Mouse (Mus musculus) midbrain, embryonic 12.5 days (tissue): Measurements from ENCODE around the gene Smagp. TPM values are rescaled to one million over a fixed set of nuclear protein-coding genes. Genes with fewer than 3 reads are reported as not detected.

ENCODE experiments used
- ATAC-seq: fragments of 200-750 bp; cut with Nextera tagmentation; 2 replicates; pipeline ENCODE4 v1.8.0; 2017; ENCODE audit warnings: low read depth, moderate TSS enrichment, moderate library complexity; ENCODE audit not compliant: low FRiP score
- H3K27ac ChIP-seq: fragments of 300-500 bp; sonication (generic); replicated peaks from 2 replicates; pipeline ENCODE4 v1.5.1; 2016; ENCODE audit warnings: mild to moderate bottlenecking
- H3K27me3 ChIP-seq: fragments of 300-500 bp; sonication (generic); 2 replicates; pipeline ENCODE4 v1.6.1; 2016; ENCODE audit warnings: mild to moderate bottlenecking
- H3K36me3 ChIP-seq: fragments of 300-500 bp; sonication (generic); 2 replicates; pipeline ENCODE4 v1.6.1; 2016
- H3K4me1 ChIP-seq: fragments of 300-500 bp; sonication (generic); 2 replicates; pipeline ENCODE4 v1.6.1; 2016
- H3K4me2 ChIP-seq: fragments of 300-500 bp; sonication (generic); replicated peaks from 2 replicates; pipeline ENCODE4 v1.6.1; 2016; ENCODE audit warnings: mild to moderate bottlenecking, moderate library complexity
- H3K4me3 ChIP-seq: fragments of 300-500 bp; sonication (generic); 2 replicates; pipeline ENCODE4 v1.5.1; 2016; ENCODE audit warnings: mild to moderate bottlenecking
- H3K9ac ChIP-seq: fragments of 300-500 bp; sonication (generic); replicated peaks from 2 replicates; pipeline ENCODE4 v1.6.1; 2016; ENCODE audit warnings: mild to moderate bottlenecking, moderate library complexity
- H3K9me3 ChIP-seq: fragments of 300-500 bp; sonication (generic); 2 replicates; pipeline ENCODE4 v1.6.1; 2016; ENCODE audit warnings: mild to moderate bottlenecking
- WGBS: fragments of 180-500 bp; shearing (Covaris S2); methylation state at CpG from one replicate; pipeline ENCODE4 v1.1.7; 2016; 5-methylcytosine and 5-hydroxymethylcytosine counted together
- polyA plus RNA-seq: library from polyadenylated mRNA; unstranded; fragments of >200 nt; fragmentation: Nextera tagmentation; extraction: Ambion mirVana; gene quantifications from 2 replicates; pipeline ENCODE4 v1.2.1, GENCODE M21; 2016

The Smagp gene
- polyA plus RNA-seq, 1 experiment from 2014 or later, result 5.5 TPM

GRCm38 (mm10) chr15:100664813-100665274 is 28.1 kb upstream of the Smagp start:
- Histone ChIP-seq H3K9ac (no peak overlapping the region), H3K27me3 (no peaks in the 10 kb centered on the region), H3K4me1 (peaks cover 6% of the 10 kb centered on the region; the same call in 1 of the 2 replicates), H3K4me2 (no peak overlapping the region), H3K27ac (no peak overlapping the region), H3K4me3 (no peak overlapping the region), H3K36me3 (no peaks in the 10 kb centered on the region), H3K9me3 (no peaks in the 10 kb centered on the region)
- WGBS, result 85% methylated on average over 9 of the region's 9 CpGs
- no peak for ATAC-seq

GRCm38 (mm10) chr15:100660805-100661204 is 24.1 kb upstream of the Smagp start:
- H3K9me3 ChIP-seq, result no peaks in the 10 kb centered on the region
- no peak overlapping the region for H3K4me3 ChIP-seq
- ATAC-seq, result no peak
- WGBS, result 90% methylated on average over 5 of the region's 5 CpGs
- H3K36me3 ChIP-seq, result no peaks in the 10 kb centered on the region
- H3K27ac ChIP-seq, result no peak overlapping the region
- H3K4me2 ChIP-seq, result no peak overlapping the region
- H3K4me1 ChIP-seq, result no peaks in the 10 kb centered on the region
- H3K27me3 ChIP-seq, result no peaks in the 10 kb centered on the region
- H3K9ac ChIP-seq, result no peak overlapping the region

DNA sequence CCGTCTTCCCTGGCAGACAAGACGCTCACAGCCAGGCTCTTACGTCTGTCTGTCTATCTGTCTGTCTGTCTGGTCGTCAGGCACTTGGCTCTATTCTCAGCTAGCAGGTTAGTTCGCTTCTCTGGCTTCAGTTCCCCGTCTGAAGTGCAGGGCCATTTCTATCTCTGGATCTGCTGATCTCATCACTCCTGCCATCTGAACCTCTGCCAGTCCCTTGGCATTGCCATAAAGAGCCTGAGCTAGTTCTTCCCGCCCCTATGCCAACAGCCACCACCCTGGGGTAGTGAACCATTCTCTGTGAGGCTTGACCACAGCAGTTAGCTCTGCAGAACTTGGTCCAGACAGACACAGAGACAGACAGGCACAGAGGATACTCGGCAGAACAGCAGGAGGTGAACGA is 23.6 kb upstream of the Smagp start:
- Histone ChIP-seq H3K27me3 (no peaks in the 10 kb centered on the region), H3K36me3 (no peaks in the 10 kb centered on the region), H3K9ac (no peak overlapping the region), H3K4me1 (no peaks in the 10 kb centered on the region), H3K27ac (no peak overlapping the region), H3K4me3 (no peak overlapping the region), H3K9me3 (no peaks in the 10 kb centered on the region), H3K4me2 (no peak overlapping the region)
- WGBS, result 86% methylated on average over 9 of the region's 9 CpGs
- ATAC-seq, result no peak

- no peaks in the 10 kb centered on the region for H3K27me3 ChIP-seq
- H3K4me1 ChIP-seq, result no peaks in the 10 kb centered on the region
- no peak overlapping the region for H3K27ac ChIP-seq
- H3K36me3 ChIP-seq, result no peaks in the 10 kb centered on the region
- H3K9me3 ChIP-seq, result no peaks in the 10 kb centered on the region
- ATAC-seq, result no peak
- H3K4me2 ChIP-seq, result no peak overlapping the region
- H3K4me3 ChIP-seq, result no peak overlapping the region
- WGBS, result 82% methylated on average over 5 of the region's 5 CpGs
- H3K9ac ChIP-seq, result no peak overlapping the region
These were observed 18.5 kb upstream of the Smagp start for GRCm38 (mm10) chr15:100655201-100655600.

DNA sequence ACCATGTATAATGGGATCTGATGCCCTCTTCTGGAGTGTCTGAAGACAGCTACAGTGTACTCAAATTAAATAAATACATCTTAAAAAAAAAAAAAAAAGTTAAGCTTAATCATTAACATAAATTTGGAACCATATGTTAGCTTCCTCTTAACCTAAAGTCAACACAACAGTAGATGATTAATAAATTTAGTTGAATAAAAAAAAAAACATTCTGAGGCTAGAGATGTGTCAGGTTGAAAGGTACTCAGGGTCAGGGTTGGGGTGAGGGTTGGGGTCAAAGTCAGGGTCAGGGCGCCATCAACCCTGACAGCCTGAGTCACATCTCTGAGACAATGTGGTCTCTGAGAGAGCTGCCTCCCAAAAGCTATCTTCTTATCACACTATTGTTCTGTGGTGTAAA is 17.5 kb upstream of the Smagp start:
- no peak for ATAC-seq
- Histone ChIP-seq H3K9me3 (no peaks in the 10 kb centered on the region), H3K4me2 (no peak overlapping the region), H3K9ac (no peak overlapping the region), H3K27ac (no peak overlapping the region), H3K36me3 (no peaks in the 10 kb centered on the region), H3K27me3 (no peaks in the 10 kb centered on the region), H3K4me1 (no peaks in the 10 kb centered on the region), H3K4me3 (no peak overlapping the region)
- 69% methylated on average over 1 of the region's 1 CpGs for WGBS

- ATAC-seq, result no peak
- H3K4me3 ChIP-seq, result no peak overlapping the region
- no peaks in the 10 kb centered on the region for H3K9me3 ChIP-seq
- H3K9ac ChIP-seq, result no peak overlapping the region
- H3K27me3 ChIP-seq, result no peaks in the 10 kb centered on the region
- no peak overlapping the region for H3K27ac ChIP-seq
- H3K36me3 ChIP-seq, result no peaks in the 10 kb centered on the region
- WGBS, result 88% methylated on average over 9 of the region's 9 CpGs
- H3K4me1 ChIP-seq, result no peaks in the 10 kb centered on the region
- no peak overlapping the region for H3K4me2 ChIP-seq
These were observed 14.9 kb upstream of the Smagp start for GRCm38 (mm10) chr15:100651610-100652009.

DNA sequence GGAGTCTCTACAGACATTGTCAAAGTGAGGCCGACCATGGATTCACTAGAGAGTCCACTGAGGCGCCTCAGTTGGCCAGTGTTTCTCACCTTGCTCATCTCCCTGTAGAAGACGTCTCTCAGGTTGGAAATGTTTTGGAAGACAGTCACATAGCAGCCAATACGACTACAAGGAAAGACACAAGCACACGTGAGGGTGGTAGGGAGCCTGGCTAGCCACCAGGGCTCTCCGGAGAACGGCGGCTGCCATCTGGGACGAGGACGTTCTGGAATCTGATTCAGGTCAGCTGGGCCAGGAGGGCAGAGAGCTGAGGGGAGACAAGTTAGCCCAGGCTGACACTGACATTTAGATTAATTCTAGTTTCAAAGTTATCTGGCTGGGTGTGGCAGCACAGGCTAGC is 13.4 kb upstream of the Smagp start:
- H3K9ac ChIP-seq, result no peak overlapping the region
- H3K27me3 ChIP-seq, result no peaks in the 10 kb centered on the region
- H3K9me3 ChIP-seq, result no peaks in the 10 kb centered on the region
- H3K4me1 ChIP-seq, result no peaks in the 10 kb centered on the region
- ATAC-seq, result no peak
- H3K27ac ChIP-seq, result no peak overlapping the region
- no peaks in the 10 kb centered on the region for H3K36me3 ChIP-seq
- H3K4me2 ChIP-seq, result no peak overlapping the region
- WGBS, result 86% methylated on average over 10 of the region's 10 CpGs
- H3K4me3 ChIP-seq, result no peak overlapping the region

GRCm38 (mm10) chr15:100646161-100646560 is 9.4 kb upstream of the Smagp start:
- WGBS, result 81% methylated on average over 6 of the region's 6 CpGs
- no peak for ATAC-seq
- H3K36me3 ChIP-seq, result no peaks in the 10 kb centered on the region

DNA sequence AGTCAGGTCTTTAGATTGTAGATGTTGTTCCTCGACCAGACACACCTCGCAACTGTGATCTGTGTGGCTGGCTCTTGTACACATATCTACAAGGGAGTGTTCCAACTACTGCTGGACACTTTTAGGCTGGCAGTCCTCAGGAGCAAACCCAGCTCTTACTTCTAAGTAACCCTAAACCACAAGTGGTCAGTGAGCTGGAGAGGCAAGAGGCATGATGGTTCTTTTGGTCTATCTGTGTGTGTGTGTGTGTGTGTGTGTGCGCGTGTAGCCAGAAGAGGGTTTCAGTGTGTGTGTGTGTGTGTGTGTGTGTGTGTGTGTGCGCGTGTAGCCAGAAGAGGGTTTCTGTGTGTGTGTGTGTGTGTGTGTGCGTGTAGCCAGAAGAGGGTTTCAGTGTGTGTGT is 5.7 kb upstream of the Smagp start:
- ATAC-seq, result no peak
- H3K9me3 ChIP-seq, result no peaks in the 10 kb centered on the region
- H3K27me3 ChIP-seq, result peaks cover 27% of the 10 kb centered on the region
- H3K36me3 ChIP-seq, result no peaks in the 10 kb centered on the region
- no peak overlapping the region for H3K4me2 ChIP-seq
- 95% methylated on average over 7 of the region's 7 CpGs for WGBS
- H3K4me1 ChIP-seq, result no peaks in the 10 kb centered on the region
- H3K27ac ChIP-seq, result no peak overlapping the region
- no peak overlapping the region for H3K9ac ChIP-seq
- no peak overlapping the region for H3K4me3 ChIP-seq

More at GRCm38 (mm10) chr15:100646161-100646560, 9.4 kb upstream of the Smagp start:
- no peak overlapping the region for H3K27ac ChIP-seq
- H3K27me3 ChIP-seq, result no peaks in the 10 kb centered on the region
- no peak overlapping the region for H3K4me2 ChIP-seq
- H3K4me1 ChIP-seq, result no peaks in the 10 kb centered on the region
- H3K9ac ChIP-seq, result no peak overlapping the region
- no peaks in the 10 kb centered on the region for H3K9me3 ChIP-seq
- no peak overlapping the region for H3K4me3 ChIP-seq

- Histone ChIP-seq H3K36me3 (no peaks in the 10 kb centered on the region), H3K27ac (0 out of 2 replicates have a peak overlapping the region, but pooled peaks have one; percentile 30), H3K4me3 (no peak overlapping the region), H3K27me3 (peaks cover 38% of the 10 kb centered on the region), H3K4me2 (no peak overlapping the region), H3K9me3 (no peaks in the 10 kb centered on the region), H3K9ac (no peak overlapping the region), H3K4me1 (peaks cover 11% of the 10 kb centered on the region)
- ATAC-seq, result no peak
- 72% methylated on average over 11 of the region's 16 CpGs for WGBS
These were observed 4.6 kb upstream of the Smagp start for GRCm38 (mm10) chr15:100641226-100641810.

- H3K36me3 ChIP-seq, result no peaks in the 10 kb centered on the region
- H3K4me1 ChIP-seq, result peaks cover 13% of the 10 kb centered on the region
- no peak overlapping the region for H3K9ac ChIP-seq
- no peak overlapping the region for H3K4me3 ChIP-seq
- H3K9me3 ChIP-seq, result no peaks in the 10 kb centered on the region
- no peak for ATAC-seq
- no peak overlapping the region for H3K4me2 ChIP-seq
- WGBS, result 78% methylated on average over 16 of the region's 16 CpGs
- peaks cover 49% of the 10 kb centered on the region for H3K27me3 ChIP-seq
- H3K27ac ChIP-seq, result no peak overlapping the region
These were observed 3.4 kb upstream of the Smagp start for GRCm38 (mm10) chr15:100639972-100640750.

DNA sequence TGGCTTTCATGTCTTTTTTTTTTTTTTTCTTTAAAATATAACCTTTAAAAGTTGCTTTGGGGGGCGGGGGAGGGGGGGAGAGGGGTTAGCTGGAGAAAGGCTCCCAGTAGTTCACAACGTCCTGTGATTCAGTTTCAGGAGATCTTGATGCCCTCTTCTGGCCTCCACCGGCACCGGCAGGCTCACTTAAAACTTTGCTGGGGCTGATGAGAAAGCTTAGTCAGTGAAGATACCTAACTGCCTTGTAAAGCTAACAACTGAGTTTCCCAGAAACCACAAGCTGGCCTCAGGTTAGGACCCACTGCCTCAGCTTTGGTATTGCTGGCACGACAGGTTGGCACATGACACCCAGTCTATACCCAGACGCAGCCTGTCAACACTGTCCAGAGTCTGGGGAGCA is 921 bp upstream of the Smagp start:
- H3K4me1 ChIP-seq, result peaks cover 13% of the 10 kb centered on the region
- H3K4me2 ChIP-seq, result no peak overlapping the region
- H3K9ac ChIP-seq, result no peak overlapping the region
- H3K9me3 ChIP-seq, result no peaks in the 10 kb centered on the region
- no peaks in the 10 kb centered on the region for H3K36me3 ChIP-seq
- no peak overlapping the region for H3K4me3 ChIP-seq
- peaks cover 72% of the 10 kb centered on the region for H3K27me3 ChIP-seq
- WGBS, result 20% methylated on average over 6 of the region's 6 CpGs
- ATAC-seq, result no peak
- no peak overlapping the region for H3K27ac ChIP-seq
